Mouse (Mus musculus): ENCODE results near the gene Rbm34. TPM values are rescaled to one million over a fixed set of nuclear protein-coding genes. Genes with fewer than 3 reads are reported as not detected.
"Not testable (repeated sequence)": the region's sequence is repeated elsewhere in the genome, so short reads cannot be mapped to it uniquely, and the experiment has no call there.

The Rbm34 gene
- total RNA-seq, 2 experiments from 2014 or later: 8.7 to 10.9 TPM

DNA sequence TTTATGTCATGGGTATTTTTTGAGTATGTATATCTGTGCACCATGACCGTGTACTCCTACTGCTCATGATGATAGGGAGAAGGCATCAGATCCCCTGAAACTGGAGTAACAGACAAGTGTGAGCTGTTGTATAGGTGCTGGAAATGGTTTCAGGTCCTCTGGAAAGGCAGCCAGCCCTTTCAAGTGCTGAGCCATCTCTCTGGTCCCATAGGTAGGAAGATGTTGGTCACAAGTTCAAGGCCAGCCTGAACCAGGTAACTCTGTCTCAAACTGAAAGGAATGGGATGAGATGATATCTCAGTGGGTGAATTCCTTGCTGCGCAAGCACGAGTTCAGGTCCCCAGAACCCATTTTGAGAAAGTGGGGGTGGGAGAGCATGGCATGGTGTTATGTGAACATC lies 49.4 kb downstream of the Rbm34 start:
- no peak for ATAC-seq (replicated peaks; ENCODE audit: low FRiP score, poor library complexity, severe bottlenecking)

GRCm38 (mm10) chr8:126920845-126921244 lies 50.0 kb downstream of the Rbm34 start:
- ATAC-seq (replicated peaks; ENCODE audit: low FRiP score, poor library complexity, severe bottlenecking): no peak

- ATAC-seq (replicated peaks; ENCODE audit: low FRiP score, poor library complexity, severe bottlenecking): no peak
These were observed 50.5 kb downstream of the Rbm34 start for GRCm38 (mm10) chr8:126920386-126920785.

- no peak for ATAC-seq (replicated peaks; ENCODE audit: low FRiP score, poor library complexity, severe bottlenecking)
These were observed 51.2 kb downstream of the Rbm34 start for GRCm38 (mm10) chr8:126919703-126920102.

GRCm38 (mm10) chr8:126919255-126919654 lies 51.6 kb downstream of the Rbm34 start:
- ATAC-seq (replicated peaks; ENCODE audit: low FRiP score, poor library complexity, severe bottlenecking): no peak

DNA sequence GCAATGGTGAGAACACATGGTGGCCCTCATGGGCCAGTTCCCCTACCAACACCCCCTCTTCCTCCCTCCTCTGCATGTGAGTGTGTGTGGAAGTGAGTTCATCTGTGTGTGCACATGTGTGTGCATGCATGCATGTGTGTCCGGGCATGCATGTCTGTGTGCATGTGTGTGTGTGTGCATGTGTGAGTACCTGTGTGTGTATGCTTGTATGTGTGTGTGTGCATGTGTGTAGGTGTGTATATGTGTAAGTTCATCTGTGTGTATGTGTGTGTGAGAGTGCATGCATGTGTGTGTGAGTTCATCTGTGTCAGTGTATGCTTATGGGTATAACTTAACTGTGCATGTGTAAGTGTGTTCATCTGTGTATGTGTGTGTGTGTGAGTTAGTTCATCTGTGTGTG lies 52.5 kb downstream of the Rbm34 start:
- no peak for ATAC-seq (replicated peaks; ENCODE audit: low FRiP score, poor library complexity, severe bottlenecking)

DNA sequence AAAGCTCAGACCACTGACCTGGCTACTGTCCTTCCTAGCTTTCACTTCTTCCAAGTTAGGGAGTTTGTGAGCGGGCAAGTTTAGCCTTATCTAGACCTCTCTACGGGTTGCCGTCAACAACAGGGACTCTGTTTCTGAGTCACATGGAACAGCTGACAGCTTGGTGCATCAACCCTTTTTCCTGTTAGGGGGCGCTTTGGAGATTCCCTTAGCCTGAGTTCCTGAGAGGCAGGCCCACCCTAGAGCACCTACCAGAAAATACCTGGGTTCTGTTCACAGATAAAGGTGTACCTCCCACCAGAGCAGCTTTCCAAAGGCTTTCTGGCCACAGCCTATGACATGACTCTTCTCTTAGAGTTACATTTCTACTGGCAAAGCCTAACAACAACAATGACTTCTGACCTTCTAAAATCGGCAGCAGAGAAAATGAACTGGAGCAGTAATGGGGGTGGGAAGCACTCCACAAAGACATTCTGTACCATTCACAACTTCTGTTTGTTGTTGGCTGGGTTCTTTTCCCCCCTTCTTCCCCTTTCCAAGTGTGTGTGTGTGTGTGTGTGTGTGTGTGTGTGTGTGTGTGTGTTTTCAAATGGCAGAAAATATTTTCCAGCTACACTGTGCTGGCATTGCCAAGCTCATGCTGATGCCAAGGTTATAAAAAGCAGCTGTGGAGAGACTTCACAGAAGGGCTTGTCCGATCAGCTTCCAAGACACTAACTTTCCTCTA lies 53.5 kb downstream of the Rbm34 start:
- no peak for ATAC-seq (replicated peaks; ENCODE audit: low FRiP score, poor library complexity, severe bottlenecking)

- ATAC-seq (replicated peaks; ENCODE audit: low FRiP score, poor library complexity, severe bottlenecking): no peak
These were observed 54.3 kb downstream of the Rbm34 start for GRCm38 (mm10) chr8:126916611-126917010.

DNA sequence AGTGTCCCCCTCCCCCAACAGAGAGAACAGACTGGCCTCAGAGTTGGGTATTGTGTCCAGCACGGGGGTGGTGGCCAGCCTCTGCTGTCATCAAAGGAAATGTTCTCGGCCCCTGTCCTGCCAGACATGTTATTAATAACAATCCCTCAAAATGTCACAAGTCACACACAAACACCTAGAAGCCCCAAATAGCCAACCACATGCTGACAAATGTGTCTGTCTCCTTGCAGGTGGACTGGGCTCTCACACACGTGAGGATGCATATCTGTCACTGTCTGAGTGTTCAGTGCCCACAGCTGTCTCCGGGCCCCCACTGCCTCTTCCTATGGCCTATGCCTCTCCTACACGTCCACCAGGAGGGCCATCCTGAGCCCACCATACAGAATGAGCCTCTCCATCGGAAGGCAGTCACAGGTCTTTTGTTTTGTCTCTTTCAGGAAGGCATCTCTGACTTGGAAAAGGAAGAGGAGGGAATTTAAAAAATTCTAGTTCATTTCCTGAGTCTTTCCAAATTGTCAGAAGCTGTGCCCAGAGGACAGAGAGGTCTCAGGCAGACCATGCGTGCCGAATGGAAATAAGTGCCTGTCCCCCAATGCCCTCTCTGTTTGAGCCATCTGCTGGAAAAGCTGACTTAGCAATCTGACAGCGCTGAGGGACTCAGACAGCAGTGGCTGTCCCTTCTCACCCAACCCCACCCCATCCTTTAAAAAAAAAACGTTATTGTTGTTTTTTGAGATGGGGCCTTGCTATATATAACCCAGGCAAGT lies 56.1 kb downstream of the Rbm34 start:
- no peak for ATAC-seq (replicated peaks; ENCODE audit: low FRiP score, poor library complexity, severe bottlenecking)

GRCm38 (mm10) chr8:126914107-126914490 lies 56.8 kb downstream of the Rbm34 start:
- ATAC-seq (replicated peaks; ENCODE audit: low FRiP score, poor library complexity, severe bottlenecking): not testable (repeated sequence)

DNA sequence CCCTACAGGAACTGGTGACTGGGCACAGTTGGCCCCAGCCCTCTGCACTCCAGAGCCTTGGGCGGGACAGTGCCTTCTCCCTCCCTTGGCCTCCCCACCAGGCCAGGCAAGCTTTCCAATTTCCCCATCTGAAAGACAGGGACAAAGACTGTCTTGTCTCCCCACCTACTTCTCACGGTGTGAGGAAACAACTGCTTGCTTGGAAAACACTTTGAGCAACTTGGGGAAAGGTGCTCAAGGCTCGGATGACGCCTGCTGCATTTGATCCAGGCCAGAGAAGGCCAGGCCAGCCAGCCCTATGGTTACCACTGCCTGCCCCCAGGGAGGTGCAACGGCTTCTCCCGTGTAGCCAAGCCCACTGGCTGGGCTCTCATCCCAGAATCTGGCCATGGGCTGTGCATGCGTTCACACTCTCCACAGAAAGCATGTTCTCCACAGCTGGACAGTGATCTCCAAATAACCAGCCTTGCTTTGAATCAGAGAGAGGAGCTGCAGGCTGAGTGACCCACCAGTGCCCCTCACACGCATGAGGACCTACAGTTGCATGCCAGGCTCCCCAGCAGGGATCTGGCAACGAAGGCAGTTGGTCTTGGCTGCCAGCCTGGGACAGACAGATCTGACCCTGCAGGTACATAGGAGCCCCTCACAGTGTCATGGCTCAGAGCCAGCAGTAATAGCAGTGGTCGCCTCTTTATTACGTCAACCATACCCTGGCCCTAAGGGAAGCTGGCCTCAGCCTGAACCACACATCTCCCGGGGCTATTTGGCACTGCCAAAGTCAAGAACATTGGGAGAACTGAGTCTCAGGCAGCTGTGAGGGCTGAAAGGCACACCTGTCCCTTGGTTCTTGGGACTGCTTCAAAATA lies 57.4 kb downstream of the Rbm34 start:
- ATAC-seq (replicated peaks; ENCODE audit: low FRiP score, poor library complexity, severe bottlenecking): no peak

- no peak for ATAC-seq (replicated peaks; ENCODE audit: low FRiP score, poor library complexity, severe bottlenecking)
These were observed 61.5 kb downstream of the Rbm34 start for GRCm38 (mm10) chr8:126909371-126909802.

DNA sequence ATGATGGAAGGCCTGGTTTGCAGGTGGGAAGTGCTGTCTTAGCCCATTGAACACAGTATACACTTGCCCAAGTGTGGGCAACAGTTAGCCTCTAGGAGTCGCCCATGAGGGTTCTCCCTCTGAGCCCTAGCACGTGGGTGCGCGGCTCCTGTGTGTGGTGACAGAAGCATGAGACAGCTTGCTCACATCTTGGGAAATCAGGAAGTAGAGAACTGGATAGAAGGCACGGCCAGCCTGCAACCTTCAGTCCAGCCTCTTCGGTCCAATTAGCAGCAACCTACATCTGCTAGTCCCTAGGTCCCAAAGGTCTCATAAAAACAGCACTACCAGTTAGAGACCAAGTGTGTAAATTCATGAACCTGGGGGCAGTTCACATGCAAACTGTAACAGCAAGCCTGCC lies 62.1 kb downstream of the Rbm34 start:
- no peak for ATAC-seq (replicated peaks; ENCODE audit: low FRiP score, poor library complexity, severe bottlenecking)

DNA sequence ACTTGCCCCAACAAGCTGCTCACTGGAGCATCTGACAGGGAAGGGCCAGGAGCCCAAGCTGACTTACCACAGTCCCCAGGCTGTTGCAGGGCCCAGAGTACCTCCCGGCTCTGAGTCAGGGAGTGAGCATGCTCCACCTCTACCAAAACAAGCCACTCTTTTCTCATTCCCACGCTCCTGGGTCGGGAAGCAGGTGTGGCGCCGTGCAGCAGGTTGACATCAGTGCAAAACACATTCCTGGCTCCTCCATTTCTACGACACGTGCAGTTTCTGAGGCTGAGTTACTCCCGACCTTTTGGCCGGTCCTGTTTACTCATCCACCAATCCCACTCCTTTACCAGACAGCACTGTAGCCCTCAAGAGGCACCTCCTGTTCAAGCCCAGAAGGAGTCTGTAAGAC lies 62.9 kb downstream of the Rbm34 start:
- no peak for ATAC-seq (replicated peaks; ENCODE audit: low FRiP score, poor library complexity, severe bottlenecking)

GRCm38 (mm10) chr8:126907374-126907773 lies 63.5 kb downstream of the Rbm34 start:
- ATAC-seq (replicated peaks; ENCODE audit: low FRiP score, poor library complexity, severe bottlenecking): no peak

GRCm38 (mm10) chr8:126905387-126905786 lies 65.5 kb downstream of the Rbm34 start:
- ATAC-seq (replicated peaks; ENCODE audit: low FRiP score, poor library complexity, severe bottlenecking): no peak

GRCm38 (mm10) chr8:126903927-126904326 lies 66.9 kb downstream of the Rbm34 start:
- no peak for ATAC-seq (replicated peaks; ENCODE audit: low FRiP score, poor library complexity, severe bottlenecking)

DNA sequence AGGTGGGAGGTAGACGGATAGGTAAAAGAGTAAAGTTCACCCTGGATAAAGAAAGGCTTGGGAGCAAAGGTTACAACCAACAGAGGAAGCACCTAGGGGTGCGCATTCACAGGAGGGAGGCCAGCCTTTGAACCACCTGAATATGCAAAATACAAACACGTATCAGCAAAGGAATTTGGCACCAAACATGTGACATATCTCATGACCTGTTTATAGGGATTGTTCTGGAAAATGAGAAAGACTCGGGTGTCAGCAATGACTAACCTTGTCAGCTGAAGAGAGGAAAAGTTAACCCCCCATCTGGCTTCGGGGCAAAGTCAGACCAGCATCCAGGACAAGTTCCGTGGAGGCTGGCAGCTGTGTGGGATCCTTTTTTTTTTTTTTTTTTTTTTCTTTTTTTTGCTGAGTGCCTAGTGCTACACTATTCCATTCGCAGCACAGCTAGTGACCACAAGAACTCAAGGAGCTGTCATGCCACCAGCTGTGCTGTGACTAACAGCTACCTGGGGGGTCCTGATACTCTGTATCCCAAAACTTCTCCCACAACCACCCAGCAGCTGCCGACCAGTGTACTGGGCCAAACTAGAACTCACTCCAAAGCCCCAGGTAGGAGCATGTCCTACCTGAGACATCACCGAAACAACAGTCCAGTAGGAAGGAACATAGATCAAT lies 67.5 kb downstream of the Rbm34 start:
- no peak for ATAC-seq (replicated peaks; ENCODE audit: low FRiP score, poor library complexity, severe bottlenecking)

DNA sequence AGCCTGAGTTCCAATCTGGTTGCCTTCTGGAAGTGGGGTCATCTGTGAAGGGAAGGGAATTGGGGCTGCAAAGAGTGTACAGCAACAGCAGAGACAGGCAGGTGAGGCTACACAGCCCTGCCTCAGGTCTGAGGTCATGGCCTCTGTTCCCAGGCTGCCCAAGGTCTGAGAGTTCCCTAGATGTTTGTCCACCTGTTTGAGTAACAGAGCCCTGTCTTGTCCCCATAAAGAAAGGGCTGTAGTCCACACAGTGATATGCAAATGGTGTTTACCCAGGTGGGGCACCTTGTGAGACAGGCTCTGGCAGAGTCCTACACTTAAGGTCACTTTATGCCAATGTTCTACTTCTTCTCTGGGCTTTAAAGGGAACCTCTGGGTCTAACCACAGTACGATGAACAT lies 69.3 kb downstream of the Rbm34 start:
- no peak for ATAC-seq (replicated peaks; ENCODE audit: low FRiP score, poor library complexity, severe bottlenecking)

- no peak for ATAC-seq (replicated peaks; ENCODE audit: low FRiP score, poor library complexity, severe bottlenecking)
These were observed 69.8 kb downstream of the Rbm34 start for GRCm38 (mm10) chr8:126901049-126901448.
